Mouse (Mus musculus): Measurements from ENCODE around the gene Pigz. TPM values are rescaled to one million over a fixed set of nuclear protein-coding genes. Genes with fewer than 3 reads are reported as not detected.

The Pigz gene
- polyA plus RNA-seq, 1 experiment from 2014 or later, result 0.48 TPM

- Histone ChIP-seq H3K9me3 (no peaks in the 10 kb centered on the region), H3K4me2 (replicated peaks) (no peak overlapping the region), H3K4me3 (replicated peaks) (no peak overlapping the region), H3K9ac (no peak overlapping the region), H3K27ac (no peak overlapping the region), H3K27me3 (replicated peaks) (no peaks in the 10 kb centered on the region), H3K36me3 (peaks cover 14% of the 10 kb centered on the region; the same call in 1 of the 2 replicates), H3K4me1 (replicated peaks) (no peaks in the 10 kb centered on the region)
- 87% methylated on average over 7 of the region's 7 CpGs for WGBS
- ATAC-seq, result no peak
Observed at GRCm38 (mm10) chr16:31963224-31963623, 29.6 kb downstream of the Pigz start.

- Histone ChIP-seq H3K36me3 (peaks cover 14% of the 10 kb centered on the region; the same call in 1 of the 2 replicates), H3K9ac (no peak overlapping the region), H3K4me3 (replicated peaks) (no peak overlapping the region), H3K4me1 (replicated peaks) (no peaks in the 10 kb centered on the region), H3K27me3 (replicated peaks) (no peaks in the 10 kb centered on the region), H3K9me3 (no peaks in the 10 kb centered on the region), H3K27ac (no peak overlapping the region), H3K4me2 (replicated peaks) (no peak overlapping the region)
- WGBS, result 86% methylated on average over 4 of the region's 4 CpGs
- no peak for ATAC-seq
Observed at GRCm38 (mm10) chr16:31975258-31975657, 41.6 kb downstream of the Pigz start.

- Histone ChIP-seq H3K27ac (no peak overlapping the region), H3K4me2 (replicated peaks) (no peak overlapping the region), H3K9ac (no peak overlapping the region), H3K36me3 (peaks cover 5% of the 10 kb centered on the region; the same call in 1 of the 2 replicates), H3K4me1 (replicated peaks) (no peaks in the 10 kb centered on the region), H3K9me3 (no peaks in the 10 kb centered on the region), H3K4me3 (replicated peaks) (no peak overlapping the region), H3K27me3 (replicated peaks) (no peaks in the 10 kb centered on the region)
- no peak for ATAC-seq
- WGBS, result 95% methylated on average over 3 of the region's 3 CpGs
Observed at GRCm38 (mm10) chr16:31979501-31979900, 45.9 kb downstream of the Pigz start.

- WGBS, result 84% methylated on average over 5 of the region's 5 CpGs
Observed at GRCm38 (mm10) chr16:31980946-31981345, 47.3 kb downstream of the Pigz start.

GRCm38 (mm10) chr16:31992039-31992438 is 58.4 kb downstream of the Pigz start:
- Histone ChIP-seq H3K9ac (no peak overlapping the region), H3K27ac (no peak overlapping the region), H3K9me3 (no peaks in the 10 kb centered on the region), H3K4me3 (replicated peaks) (no peak overlapping the region), H3K27me3 (replicated peaks) (no peaks in the 10 kb centered on the region), H3K36me3 (peaks cover 11% of the 10 kb centered on the region), H3K4me1 (replicated peaks) (no peaks in the 10 kb centered on the region), H3K4me2 (replicated peaks) (no peak overlapping the region)
- WGBS, result 50% methylated on average over 1 of the region's 1 CpGs
- no peak for ATAC-seq

More at GRCm38 (mm10) chr16:31980946-31981345, 47.3 kb downstream of the Pigz start:
- Histone ChIP-seq H3K9me3 (no peaks in the 10 kb centered on the region), H3K36me3 (peaks cover 3% of the 10 kb centered on the region; the same call in 1 of the 2 replicates), H3K27ac (no peak overlapping the region), H3K4me1 (replicated peaks) (no peaks in the 10 kb centered on the region), H3K4me2 (replicated peaks) (no peak overlapping the region), H3K27me3 (replicated peaks) (no peaks in the 10 kb centered on the region), H3K9ac (no peak overlapping the region), H3K4me3 (replicated peaks) (no peak overlapping the region)
- ATAC-seq, result no peak

- Histone ChIP-seq H3K4me1 (replicated peaks) (no peaks in the 10 kb centered on the region), H3K9me3 (no peaks in the 10 kb centered on the region), H3K27me3 (replicated peaks) (no peaks in the 10 kb centered on the region), H3K4me2 (replicated peaks) (no peak overlapping the region), H3K9ac (no peak overlapping the region), H3K36me3 (peaks cover 11% of the 10 kb centered on the region), H3K27ac (no peak overlapping the region), H3K4me3 (replicated peaks) (no peak overlapping the region)
- ATAC-seq, result no peak
- 96% methylated on average over 4 of the region's 4 CpGs for WGBS
Observed at GRCm38 (mm10) chr16:31993195-31993594, 59.5 kb downstream of the Pigz start.

GRCm38 (mm10) chr16:31993946-31994345 is 60.3 kb downstream of the Pigz start:
- Histone ChIP-seq H3K4me2 (replicated peaks) (no peak overlapping the region), H3K36me3 (peaks cover 8% of the 10 kb centered on the region), H3K27me3 (replicated peaks) (no peaks in the 10 kb centered on the region), H3K9ac (no peak overlapping the region), H3K27ac (no peak overlapping the region), H3K4me3 (replicated peaks) (no peak overlapping the region), H3K9me3 (no peaks in the 10 kb centered on the region), H3K4me1 (replicated peaks) (no peaks in the 10 kb centered on the region)
- ATAC-seq, result no peak

Other genes starting within 250 kb of the Pigz start
- 33.6 and 51.6 TPM in 2 replicates for gene Meltf, start 55.0 kb upstream of the Pigz start, polyA plus RNA-seq (2015; fragmentation: Nextera tagmentation; extraction: Ambion mirVana)
- gene 0610012G03Rik, start 14.6 kb downstream of the Pigz start, polyA plus RNA-seq (2015; fragmentation: Nextera tagmentation; extraction: Ambion mirVana), result 108 and 120 TPM in 2 replicates
- 80.9 and 85.8 TPM in 2 replicates for gene Ncbp2, start 14.7 kb downstream of the Pigz start, polyA plus RNA-seq (2015; fragmentation: Nextera tagmentation; extraction: Ambion mirVana)
- 10.6 TPM in 2 replicates for gene Senp5, start 69.4 kb downstream of the Pigz start, polyA plus RNA-seq (2015; fragmentation: Nextera tagmentation; extraction: Ambion mirVana)
- gene Pak2, start 145.5 kb downstream of the Pigz start, polyA plus RNA-seq (2015; fragmentation: Nextera tagmentation; extraction: Ambion mirVana), result 33.8 and 38.3 TPM in 2 replicates
- 107 and 109 TPM in 2 replicates for gene Pigx, start 165.9 kb downstream of the Pigz start, polyA plus RNA-seq (2015; fragmentation: Nextera tagmentation; extraction: Ambion mirVana)
- gene Cep19, start 165.9 kb downstream of the Pigz start, polyA plus RNA-seq (2015; fragmentation: Nextera tagmentation; extraction: Ambion mirVana), result 27.4 and 29.4 TPM in 2 replicates
- 13.7 and 13.8 TPM in 2 replicates for gene Nrros, start 231.7 kb downstream of the Pigz start, polyA plus RNA-seq (2015; fragmentation: Nextera tagmentation; extraction: Ambion mirVana)
- 0.30 and 0.34 TPM in 2 replicates for gene Bex6, start 246.0 kb downstream of the Pigz start, polyA plus RNA-seq (2015; fragmentation: Nextera tagmentation; extraction: Ambion mirVana)

All from intestine, embryonic 15.5 days (tissue).